Mouse (Mus musculus): ENCODE measurements around the gene Prrc2a. TPM values are rescaled to one million over a fixed set of nuclear protein-coding genes. Genes with fewer than 3 reads are reported as not detected.

Gene Prrc2a
- total RNA-seq, 2 experiments from 2014 or later = 22.6 to 111 TPM

GRCm38 (mm10) chr17:35164218-35164567 is 504 bp downstream of the Prrc2a start:
- no peak for ATAC-seq (replicated peaks; ENCODE audit: low FRiP score, poor library complexity, severe bottlenecking)

- no peak for ATAC-seq (replicated peaks; ENCODE audit: low FRiP score, poor library complexity, severe bottlenecking)
Measured at GRCm38 (mm10) chr17:35163326-35164081, 1.2 kb downstream of the Prrc2a start.

- no peak for ATAC-seq (replicated peaks; ENCODE audit: low FRiP score, poor library complexity, severe bottlenecking)
Measured at GRCm38 (mm10) chr17:35162730-35163129, 2.0 kb downstream of the Prrc2a start.

- no peak for ATAC-seq (replicated peaks; ENCODE audit: low FRiP score, poor library complexity, severe bottlenecking)
Measured at GRCm38 (mm10) chr17:35162121-35162520, 2.6 kb downstream of the Prrc2a start.

GRCm38 (mm10) chr17:35161421-35161820 is 3.3 kb downstream of the Prrc2a start:
- no peak for ATAC-seq (replicated peaks; ENCODE audit: low FRiP score, poor library complexity, severe bottlenecking)

- no peak for ATAC-seq (replicated peaks; ENCODE audit: low FRiP score, poor library complexity, severe bottlenecking)
Measured at GRCm38 (mm10) chr17:35159638-35160037, 5.1 kb downstream of the Prrc2a start.

GRCm38 (mm10) chr17:35158850-35159593 is 5.7 kb downstream of the Prrc2a start:
- ATAC-seq (replicated peaks; ENCODE audit: low FRiP score, poor library complexity, severe bottlenecking) = no peak

GRCm38 (mm10) chr17:35157661-35158175 is 7.0 kb downstream of the Prrc2a start:
- ATAC-seq (replicated peaks; ENCODE audit: low FRiP score, poor library complexity, severe bottlenecking) = no peak

GRCm38 (mm10) chr17:35157254-35157653 is 7.4 kb downstream of the Prrc2a start:
- no peak for ATAC-seq (replicated peaks; ENCODE audit: low FRiP score, poor library complexity, severe bottlenecking)

- no peak for ATAC-seq (replicated peaks; ENCODE audit: low FRiP score, poor library complexity, severe bottlenecking)
Measured at GRCm38 (mm10) chr17:35156461-35157200, 8.1 kb downstream of the Prrc2a start.

GRCm38 (mm10) chr17:35155451-35155850 is 9.2 kb downstream of the Prrc2a start:
- ATAC-seq (replicated peaks; ENCODE audit: low FRiP score, poor library complexity, severe bottlenecking) = no peak

- no peak for ATAC-seq (replicated peaks; ENCODE audit: low FRiP score, poor library complexity, severe bottlenecking)
Measured at GRCm38 (mm10) chr17:35154616-35155015, 10.1 kb downstream of the Prrc2a start.

- ATAC-seq (replicated peaks; ENCODE audit: low FRiP score, poor library complexity, severe bottlenecking) = no peak
Measured at GRCm38 (mm10) chr17:35153931-35154330, 10.8 kb downstream of the Prrc2a start.

- no peak for ATAC-seq (replicated peaks; ENCODE audit: low FRiP score, poor library complexity, severe bottlenecking)
Measured at GRCm38 (mm10) chr17:35153077-35153476, 11.6 kb downstream of the Prrc2a start.

- ATAC-seq (replicated peaks; ENCODE audit: low FRiP score, poor library complexity, severe bottlenecking) = no peak
Measured at GRCm38 (mm10) chr17:35152121-35152520, 12.6 kb downstream of the Prrc2a start.

GRCm38 (mm10) chr17:35147922-35148639 is 16.6 kb downstream of the Prrc2a start:
- no peak for ATAC-seq (replicated peaks; ENCODE audit: low FRiP score, poor library complexity, severe bottlenecking)

GRCm38 (mm10) chr17:35147348-35147747 is 17.3 kb downstream of the Prrc2a start:
- no peak for ATAC-seq (replicated peaks; ENCODE audit: low FRiP score, poor library complexity, severe bottlenecking)

- no peak for ATAC-seq (replicated peaks; ENCODE audit: low FRiP score, poor library complexity, severe bottlenecking)
Measured at GRCm38 (mm10) chr17:35146139-35146538, 18.6 kb downstream of the Prrc2a start.

GRCm38 (mm10) chr17:35141971-35142370 is 22.7 kb downstream of the Prrc2a start:
- ATAC-seq (replicated peaks; ENCODE audit: low FRiP score, poor library complexity, severe bottlenecking) = no peak

GRCm38 (mm10) chr17:35140490-35140996 is 24.2 kb downstream of the Prrc2a start:
- no peak for ATAC-seq (replicated peaks; ENCODE audit: low FRiP score, poor library complexity, severe bottlenecking)

All from erythroblast, adult 5-6 weeks (primary cell).